Mouse (Mus musculus): ENCODE data around the gene Polk. TPM values are rescaled to one million over a fixed set of nuclear protein-coding genes. Genes with fewer than 3 reads are reported as not detected.

Polk gene
- polyA plus RNA-seq, 1 experiment from 2014 or later, result 7.6 TPM

- H3K9me3 ChIP-seq (ENCODE audit: control insufficient read depth, low read length), result no peaks in the 10 kb centered on the region
- no peak overlapping the region for H3K4me2 ChIP-seq (ENCODE audit: low read length)
- WGBS, result 89% methylated on average over 3 of the region's 3 CpGs
- H3K36me3 ChIP-seq (ENCODE audit: control insufficient read depth, insufficient read depth, low read length), result no peaks in the 10 kb centered on the region
- 0 out of 4 replicates have a peak, but pooled peaks cover 0 to 4% of the 10 kb centered on the region in 2 experiments for H3K4me1 ChIP-seq (ENCODE audit: control insufficient read depth in 2 of 2, insufficient read depth in 2 of 2, low read length in 2 of 2)
- H3K9ac ChIP-seq (ENCODE audit: low read length), result no peak overlapping the region
- H3K27ac ChIP-seq (replicated peaks in 1 of 2; ENCODE audit: control insufficient read depth in 1 of 2, insufficient read depth in 1 of 2, low read depth in 2 of 2, low read length in 2 of 2), result no peak overlapping the region
- H3K4me3 ChIP-seq (ENCODE audit: control insufficient read depth in 1 of 2, insufficient read depth in 1 of 2, low read depth in 1 of 2, low read length in 2 of 2), result no peak overlapping the region
- no peak for ATAC-seq (ENCODE audit: insufficient number of reproducible peaks, insufficient read depth, low FRiP score, low read depth)
- H3K27me3 ChIP-seq (ENCODE audit: control insufficient read depth, insufficient read depth, low read length), result no peaks in the 10 kb centered on the region
These were observed 12.8 kb downstream of the Polk start for GRCm38 (mm10) chr13:96529542-96529941.

DNA sequence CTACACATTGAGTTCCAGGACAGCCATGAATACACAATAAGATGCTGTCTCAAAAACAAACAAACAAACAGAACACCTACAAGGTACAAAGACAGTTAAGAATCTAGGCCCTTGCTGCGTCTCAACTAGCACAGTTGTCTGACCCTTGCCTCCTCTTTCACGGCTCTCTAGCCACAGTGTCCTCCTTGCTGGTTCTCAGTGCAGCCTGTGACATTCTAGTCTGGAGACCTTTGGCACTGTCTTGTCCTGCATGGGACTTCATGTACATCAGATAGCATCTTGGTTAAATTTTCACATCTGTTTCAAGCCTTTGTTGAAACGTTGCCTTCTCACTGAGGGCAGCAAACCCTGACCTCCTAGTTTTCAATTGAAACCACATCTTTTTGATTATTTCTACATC, 13.6 kb downstream of the Polk start:
- WGBS, result 87% methylated on average over 3 of the region's 3 CpGs
- no peaks in the 10 kb centered on the region for H3K36me3 ChIP-seq (ENCODE audit: control insufficient read depth, insufficient read depth, low read length)
- H3K4me3 ChIP-seq (ENCODE audit: control insufficient read depth in 1 of 2, insufficient read depth in 1 of 2, low read depth in 1 of 2, low read length in 2 of 2), result no peak overlapping the region
- no peak overlapping the region for H3K27ac ChIP-seq (replicated peaks in 1 of 2; ENCODE audit: control insufficient read depth in 1 of 2, insufficient read depth in 1 of 2, low read depth in 2 of 2, low read length in 2 of 2)
- H3K4me2 ChIP-seq (ENCODE audit: low read length), result no peak overlapping the region
- no peak for ATAC-seq (ENCODE audit: insufficient number of reproducible peaks, insufficient read depth, low FRiP score, low read depth)
- H3K4me1 ChIP-seq (ENCODE audit: control insufficient read depth in 2 of 2, insufficient read depth in 2 of 2, low read length in 2 of 2), result 0 out of 4 replicates have a peak, but pooled peaks cover 0 to 4% of the 10 kb centered on the region in 2 experiments
- H3K9ac ChIP-seq (ENCODE audit: low read length), result no peak overlapping the region
- H3K9me3 ChIP-seq (ENCODE audit: control insufficient read depth, low read length), result no peaks in the 10 kb centered on the region
- no peaks in the 10 kb centered on the region for H3K27me3 ChIP-seq (ENCODE audit: control insufficient read depth, insufficient read depth, low read length)

DNA sequence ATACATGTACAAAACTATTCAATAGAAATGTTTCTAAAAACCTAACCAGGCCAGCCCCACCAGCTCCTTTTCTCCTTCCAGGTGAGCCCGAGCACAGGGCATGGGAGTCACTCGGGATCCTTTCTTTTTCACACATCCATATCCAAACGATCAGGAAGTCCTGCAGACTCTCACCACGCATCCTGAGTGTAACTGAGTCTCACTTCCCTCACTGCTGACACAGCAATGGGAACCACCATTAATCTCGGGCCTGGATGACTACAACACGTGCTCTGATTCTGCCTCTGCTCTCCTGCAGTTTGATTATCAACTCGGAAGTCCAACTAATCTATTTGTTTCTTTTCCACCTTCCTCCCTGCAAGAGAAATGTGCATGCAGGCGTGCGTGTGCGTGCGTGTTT, 14.5 kb downstream of the Polk start:
- H3K27ac ChIP-seq (replicated peaks in 1 of 2; ENCODE audit: control insufficient read depth in 1 of 2, insufficient read depth in 1 of 2, low read depth in 2 of 2, low read length in 2 of 2), result no peak overlapping the region
- H3K9me3 ChIP-seq (ENCODE audit: control insufficient read depth, low read length), result no peaks in the 10 kb centered on the region
- no peaks in the 10 kb centered on the region for H3K27me3 ChIP-seq (ENCODE audit: control insufficient read depth, insufficient read depth, low read length)
- ATAC-seq (ENCODE audit: insufficient number of reproducible peaks, insufficient read depth, low FRiP score, low read depth), result no peak
- no peak overlapping the region for H3K9ac ChIP-seq (ENCODE audit: low read length)
- no peaks in the 10 kb centered on the region for H3K36me3 ChIP-seq (ENCODE audit: control insufficient read depth, insufficient read depth, low read length)
- 85% methylated on average over 11 of the region's 11 CpGs for WGBS
- H3K4me2 ChIP-seq (ENCODE audit: low read length), result no peak overlapping the region
- 0 out of 4 replicates have a peak, but pooled peaks cover 0 to 4% of the 10 kb centered on the region in 2 experiments for H3K4me1 ChIP-seq (ENCODE audit: control insufficient read depth in 2 of 2, insufficient read depth in 2 of 2, low read length in 2 of 2)
- H3K4me3 ChIP-seq (ENCODE audit: control insufficient read depth in 1 of 2, insufficient read depth in 1 of 2, low read depth in 1 of 2, low read length in 2 of 2), result no peak overlapping the region

- Histone ChIP-seq H3K9me3 (ENCODE audit: control insufficient read depth, low read length) (no peaks in the 10 kb centered on the region), H3K27ac (replicated peaks in 1 of 2; ENCODE audit: control insufficient read depth in 1 of 2, insufficient read depth in 1 of 2, low read depth in 2 of 2, low read length in 2 of 2) (no peak overlapping the region), H3K4me2 (ENCODE audit: low read length) (no peak overlapping the region), H3K36me3 (ENCODE audit: control insufficient read depth, insufficient read depth, low read length) (no peaks in the 10 kb centered on the region), H3K4me1 (ENCODE audit: control insufficient read depth in 2 of 2, insufficient read depth in 2 of 2, low read length in 2 of 2) (0 out of 4 replicates have a peak, but pooled peaks cover 0 to 2% of the 10 kb centered on the region in 2 experiments), H3K27me3 (ENCODE audit: control insufficient read depth, insufficient read depth, low read length) (no peaks in the 10 kb centered on the region), H3K4me3 (ENCODE audit: control insufficient read depth in 1 of 2, insufficient read depth in 1 of 2, low read depth in 1 of 2, low read length in 2 of 2) (no peak overlapping the region), H3K9ac (ENCODE audit: low read length) (no peak overlapping the region)
- ATAC-seq (ENCODE audit: insufficient number of reproducible peaks, insufficient read depth, low FRiP score, low read depth), result no peak
- WGBS, result 76% methylated on average over 3 of the region's 3 CpGs
These were observed 15.4 kb downstream of the Polk start for GRCm38 (mm10) chr13:96527022-96527421.

DNA sequence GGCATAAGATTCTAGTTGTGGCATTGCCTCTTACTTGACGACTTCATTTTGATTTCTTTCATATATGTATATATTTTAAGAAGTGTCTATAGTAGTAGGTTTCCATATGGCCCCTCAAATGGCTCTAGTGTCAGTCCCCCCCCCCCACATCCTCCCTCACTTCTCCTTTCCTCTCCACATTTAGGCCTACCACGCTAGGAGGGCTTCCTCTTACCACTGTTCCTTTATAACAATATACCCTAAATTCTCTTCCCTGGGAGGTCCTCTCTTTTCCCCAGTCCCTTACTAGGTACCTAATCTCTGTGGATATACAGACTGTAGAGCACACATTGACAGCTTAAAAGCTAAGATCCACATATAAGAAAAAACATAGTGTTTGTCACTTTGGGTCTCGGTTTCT, 21.1 kb downstream of the Polk start:
- no peak overlapping the region for H3K4me2 ChIP-seq (ENCODE audit: low read length)
- peaks cover 1% of the 10 kb centered on the region for H3K36me3 ChIP-seq (ENCODE audit: control insufficient read depth, insufficient read depth, low read length)
- H3K27ac ChIP-seq (replicated peaks in 1 of 2; ENCODE audit: control insufficient read depth in 1 of 2, insufficient read depth in 1 of 2, low read depth in 2 of 2, low read length in 2 of 2), result no peak overlapping the region
- 89% methylated on average over 3 of the region's 3 CpGs for WGBS
- H3K4me1 ChIP-seq (ENCODE audit: control insufficient read depth in 2 of 2, insufficient read depth in 2 of 2, low read length in 2 of 2), result no peaks in the 10 kb centered on the region
- H3K9me3 ChIP-seq (ENCODE audit: control insufficient read depth, low read length), result no peaks in the 10 kb centered on the region
- ATAC-seq (ENCODE audit: insufficient number of reproducible peaks, insufficient read depth, low FRiP score, low read depth), result no peak
- H3K27me3 ChIP-seq (ENCODE audit: control insufficient read depth, insufficient read depth, low read length), result no peaks in the 10 kb centered on the region
- no peak overlapping the region for H3K9ac ChIP-seq (ENCODE audit: low read length)
- H3K4me3 ChIP-seq (ENCODE audit: control insufficient read depth in 1 of 2, insufficient read depth in 1 of 2, low read depth in 1 of 2, low read length in 2 of 2), result no peak overlapping the region

- no peaks in the 10 kb centered on the region for H3K27me3 ChIP-seq (ENCODE audit: control insufficient read depth, insufficient read depth, low read length)
- WGBS, result 90% methylated on average over 2 of the region's 2 CpGs
- no peak for ATAC-seq (ENCODE audit: insufficient number of reproducible peaks, insufficient read depth, low FRiP score, low read depth)
- H3K36me3 ChIP-seq (ENCODE audit: control insufficient read depth, insufficient read depth, low read length), result peaks cover 7% of the 10 kb centered on the region
- no peak overlapping the region for H3K4me3 ChIP-seq (ENCODE audit: control insufficient read depth in 1 of 2, insufficient read depth in 1 of 2, low read depth in 1 of 2, low read length in 2 of 2)
- peaks cover 2 to 11% of the 10 kb centered on the region in 2 experiments; a peak in 3 of 4 replicates for H3K4me1 ChIP-seq (ENCODE audit: control insufficient read depth in 2 of 2, insufficient read depth in 2 of 2, low read length in 2 of 2)
- no peak overlapping the region for H3K27ac ChIP-seq (replicated peaks in 1 of 2; ENCODE audit: control insufficient read depth in 1 of 2, insufficient read depth in 1 of 2, low read depth in 2 of 2, low read length in 2 of 2)
- no peaks in the 10 kb centered on the region for H3K9me3 ChIP-seq (ENCODE audit: control insufficient read depth, low read length)
- no peak overlapping the region for H3K4me2 ChIP-seq (ENCODE audit: low read length)
- H3K9ac ChIP-seq (ENCODE audit: low read length), result no peak overlapping the region
These were observed 25.0 kb downstream of the Polk start for GRCm38 (mm10) chr13:96517335-96517734.

DNA sequence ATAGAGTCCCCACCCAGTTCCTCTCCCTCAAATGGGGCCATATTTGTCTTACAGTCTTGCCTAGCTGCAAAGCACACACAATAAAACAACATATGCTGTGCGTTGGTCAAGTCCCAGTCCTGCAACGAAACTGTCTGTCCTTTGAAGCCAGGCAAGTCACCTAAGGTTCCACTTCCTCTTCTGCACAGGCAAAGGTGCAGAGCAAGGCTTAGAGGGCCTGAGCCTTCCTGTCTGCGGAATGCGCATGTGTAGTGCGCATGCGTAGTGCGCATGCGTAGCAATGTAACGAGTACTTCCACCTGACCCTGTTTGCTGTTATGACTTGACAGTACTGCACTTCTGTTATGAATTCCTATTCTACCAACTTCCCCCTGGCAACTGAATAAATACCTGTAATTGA, 26.1 kb downstream of the Polk start:
- peaks cover 4 to 11% of the 10 kb centered on the region in 2 experiments; a peak in 3 of 4 replicates for H3K4me1 ChIP-seq (ENCODE audit: control insufficient read depth in 2 of 2, insufficient read depth in 2 of 2, low read length in 2 of 2)
- H3K9ac ChIP-seq (ENCODE audit: low read length), result no peak overlapping the region
- H3K4me3 ChIP-seq (ENCODE audit: control insufficient read depth in 1 of 2, insufficient read depth in 1 of 2, low read depth in 1 of 2, low read length in 2 of 2), result no peak overlapping the region
- H3K27me3 ChIP-seq (ENCODE audit: control insufficient read depth, insufficient read depth, low read length), result no peaks in the 10 kb centered on the region
- 95% methylated on average over 9 of the region's 9 CpGs for WGBS
- peaks cover 7% of the 10 kb centered on the region for H3K36me3 ChIP-seq (ENCODE audit: control insufficient read depth, insufficient read depth, low read length)
- no peaks in the 10 kb centered on the region for H3K9me3 ChIP-seq (ENCODE audit: control insufficient read depth, low read length)
- no peak overlapping the region for H3K27ac ChIP-seq (replicated peaks in 1 of 2; ENCODE audit: control insufficient read depth in 1 of 2, insufficient read depth in 1 of 2, low read depth in 2 of 2, low read length in 2 of 2)
- ATAC-seq (ENCODE audit: insufficient number of reproducible peaks, insufficient read depth, low FRiP score, low read depth), result no peak
- H3K4me2 ChIP-seq (ENCODE audit: low read length), result no peak overlapping the region
